Mouse (Mus musculus) liver, embryonic 16.5 days (tissue): ENCODE data around the gene Pbxip1. TPM values are rescaled to one million over a fixed set of nuclear protein-coding genes. Genes with fewer than 3 reads are reported as not detected.
"Not testable (repeated sequence)": the region's sequence is repeated elsewhere in the genome, so short reads cannot be mapped to it uniquely, and the experiment has no call there.

Source experiments
- ATAC-seq: fragments of 200-750 bp; cut with Nextera tagmentation; 2 replicates; pipeline ENCODE4 v1.8.0; 2017; ENCODE audit warnings: low read depth, mild to moderate bottlenecking, moderate number of reproducible peaks, moderate library complexity
- H3K27ac ChIP-seq: fragments of 300-500 bp; sonication (generic); 2 replicates; pipeline ENCODE4 v1.5.1; 2014; ENCODE audit warnings: mild to moderate bottlenecking, low read length
- H3K27me3 ChIP-seq: fragments of 300-500 bp; sonication (generic); 2 replicates; pipeline ENCODE4 v1.6.1; 2014; ENCODE audit warnings: low read depth, low read length, mixed read lengths; ENCODE audit not compliant: control insufficient read depth, insufficient read depth
- H3K36me3 ChIP-seq: fragments of 300-500 bp; sonication (generic); 2 replicates; pipeline ENCODE4 v1.6.1; 2014; ENCODE audit warnings: mild to moderate bottlenecking; ENCODE audit not compliant: control insufficient read depth, insufficient read depth
- H3K4me1 ChIP-seq: fragments of 300-500 bp; sonication (generic); 2 replicates; pipeline ENCODE4 v1.6.1; 2014; ENCODE audit warnings: low read depth, low read length, mixed read lengths; ENCODE audit not compliant: control insufficient read depth
- H3K4me2 ChIP-seq: fragments of 300-500 bp; sonication (generic); 2 replicates; pipeline ENCODE4 v1.6.1; 2014; ENCODE audit warnings: low read depth, low read length, mixed read lengths
- H3K4me3 ChIP-seq: fragments of 300-500 bp; sonication (generic); 2 replicates; pipeline ENCODE4 v1.5.1; 2014; ENCODE audit warnings: low read depth, mild to moderate bottlenecking, low read length
- H3K9ac ChIP-seq: fragments of 300-500 bp; sonication (generic); 2 replicates; pipeline ENCODE4 v1.6.1; 2014; ENCODE audit warnings: low read depth, low read length
- H3K9me3 ChIP-seq: fragments of 300-500 bp; sonication (generic); replicated peaks from 2 replicates; pipeline ENCODE4 v1.6.1; 2016; ENCODE audit warnings: low read length; ENCODE audit not compliant: control insufficient read depth
- WGBS: fragments of 180-500 bp; shearing (Covaris S2); extraction: QIAGEN DNeasy Blood & Tissue Kit; methylation state at CpG from one replicate; pipeline ENCODE4 v1.1.7; 2014; ENCODE audit not compliant: insufficient replicate concordance; 5-methylcytosine and 5-hydroxymethylcytosine counted together
- polyA plus RNA-seq: library from polyadenylated mRNA; unstranded; fragments of >200 nt; fragmentation: Nextera tagmentation; extraction: Ambion mirVana; gene quantifications from 2 replicates; pipeline ENCODE4 v1.2.1, GENCODE M21; 2015

Pbxip1 gene
- polyA plus RNA-seq, 1 experiment from 2014 or later, result 8.6 TPM

GRCm38 (mm10) chr3:89424416-89425140 lies 11.9 kb upstream of the Pbxip1 start:
- Histone ChIP-seq H3K4me2 (peak overlapping the region; percentile 40), H3K27ac (peak overlapping the region; percentile 45), H3K27me3 (no peaks in the 10 kb centered on the region), H3K4me3 (peak overlapping the region; percentile 7), H3K36me3 (peaks cover 30% of the 10 kb centered on the region), H3K9ac (peak overlapping the region; percentile 37), H3K9me3 (no peaks in the 10 kb centered on the region), H3K4me1 (peaks cover 65% of the 10 kb centered on the region)
- WGBS, result 54% methylated on average over 5 of the region's 5 CpGs
- ATAC-seq, result peak; percentile 28

- WGBS, result 59% methylated on average over 5 of the region's 5 CpGs
- no peaks in the 10 kb centered on the region for H3K9me3 ChIP-seq
- no peaks in the 10 kb centered on the region for H3K27me3 ChIP-seq
- H3K4me1 ChIP-seq, result peaks cover 64% of the 10 kb centered on the region
- H3K4me3 ChIP-seq, result peak overlapping the region; percentile 7; the same call in 1 of the 2 replicates
- peaks cover 30% of the 10 kb centered on the region for H3K36me3 ChIP-seq
- ATAC-seq, result no peak
- peak overlapping the region; percentile 40 for H3K4me2 ChIP-seq
- peak overlapping the region; percentile 41 for H3K27ac ChIP-seq
- H3K9ac ChIP-seq, result no peak overlapping the region
Measured at GRCm38 (mm10) chr3:89425141-89425525, 11.4 kb upstream of the Pbxip1 start.

- no peak for ATAC-seq
- Histone ChIP-seq H3K4me1 (peaks cover 63% of the 10 kb centered on the region), H3K27ac (peak overlapping the region; percentile 84), H3K4me3 (peak overlapping the region; percentile 18; the same call in 1 of the 2 replicates), H3K4me2 (peak overlapping the region; percentile 40), H3K9ac (peak overlapping the region; percentile 2; the same call in 1 of the 2 replicates), H3K27me3 (no peaks in the 10 kb centered on the region), H3K9me3 (no peaks in the 10 kb centered on the region), H3K36me3 (peaks cover 30% of the 10 kb centered on the region)
- WGBS, result 25% methylated on average over 4 of the region's 4 CpGs
Measured at GRCm38 (mm10) chr3:89425876-89426275, 10.6 kb upstream of the Pbxip1 start.

GRCm38 (mm10) chr3:89429021-89429420 lies 7.5 kb upstream of the Pbxip1 start:
- ATAC-seq, H3K9ac ChIP-seq: not testable (repeated sequence)

GRCm38 (mm10) chr3:89430171-89431159 lies 6.0 kb upstream of the Pbxip1 start, which contains the start of gene Pygo2:
Gene Pygo2 (plus strand): TSS chr3:89430214.
- peak within 1 kb of the TSS; percentile 91 for H3K4me2 ChIP-seq
- H3K27ac ChIP-seq, result peak within 1 kb of the TSS; percentile 86
- H3K9me3 ChIP-seq, result no peaks in the 10 kb centered on the region
- 2% methylated on average over 68 of the region's 68 CpGs for WGBS
- H3K4me1 ChIP-seq, result peaks cover 30% of the 10 kb centered on the region
- peak within 1 kb of the TSS; percentile 94 for H3K9ac ChIP-seq
- H3K27me3 ChIP-seq, result no peaks in the 10 kb centered on the region
- ATAC-seq, result peak; percentile 98
- H3K4me3 ChIP-seq, result peak within 1 kb of the TSS; percentile 91
- H3K36me3 ChIP-seq, result peaks cover 36% of the 10 kb centered on the region

More at GRCm38 (mm10) chr3:89429021-89429420, 7.5 kb upstream of the Pbxip1 start:
- H3K27ac ChIP-seq, H3K4me2 ChIP-seq, H3K9me3 ChIP-seq, H3K27me3 ChIP-seq, H3K4me3 ChIP-seq: not testable (repeated sequence)
- Histone ChIP-seq H3K4me1 (peaks cover 42% of the 10 kb centered on the region), H3K36me3 (peaks cover 45% of the 10 kb centered on the region)
- WGBS, result 92% methylated on average over 7 of the region's 7 CpGs

- Histone ChIP-seq H3K4me2 (no peak overlapping the region), H3K27ac (no peak overlapping the region), H3K36me3 (peaks cover 24% of the 10 kb centered on the region), H3K4me1 (peaks cover 31% of the 10 kb centered on the region), H3K9me3 (no peaks in the 10 kb centered on the region), H3K4me3 (no peak overlapping the region), H3K9ac (no peak overlapping the region), H3K27me3 (no peaks in the 10 kb centered on the region)
- WGBS, result 82% methylated on average over 7 of the region's 8 CpGs
- no peak for ATAC-seq
Measured at GRCm38 (mm10) chr3:89432606-89433005, 3.9 kb upstream of the Pbxip1 start.

- no peak overlapping the region for H3K27ac ChIP-seq
- H3K9me3 ChIP-seq, result no peaks in the 10 kb centered on the region
- H3K4me1 ChIP-seq, result peaks cover 31% of the 10 kb centered on the region
- WGBS, result 80% methylated on average over 11 of the region's 11 CpGs
- no peaks in the 10 kb centered on the region for H3K27me3 ChIP-seq
- peaks cover 17% of the 10 kb centered on the region for H3K36me3 ChIP-seq
- H3K9ac ChIP-seq, result no peak overlapping the region
- ATAC-seq, result no peak
- H3K4me3 ChIP-seq, result no peak overlapping the region
- H3K4me2 ChIP-seq, result no peak overlapping the region
Measured at GRCm38 (mm10) chr3:89434532-89434931, 2.0 kb upstream of the Pbxip1 start.

GRCm38 (mm10) chr3:89435041-89435440 lies 1.5 kb upstream of the Pbxip1 start:
- WGBS, result 82% methylated on average over 7 of the region's 7 CpGs

More at GRCm38 (mm10) chr3:89435041-89435440, 1.5 kb upstream of the Pbxip1 start:
- Histone ChIP-seq H3K9me3 (no peaks in the 10 kb centered on the region), H3K27me3 (no peaks in the 10 kb centered on the region), H3K9ac (no peak overlapping the region), H3K4me1 (peaks cover 28% of the 10 kb centered on the region), H3K36me3 (peaks cover 17% of the 10 kb centered on the region), H3K27ac (no peak overlapping the region), H3K4me3 (no peak overlapping the region), H3K4me2 (no peak overlapping the region)
- no peak for ATAC-seq
